Mouse (Mus musculus) forebrain, embryonic 16.5 days (tissue): ENCODE results near the gene A930018P22Rik. TPM values are rescaled to one million over a fixed set of nuclear protein-coding genes. Genes with fewer than 3 reads are reported as not detected.
A peak's percentile ranks its signal among the peaks of the same experiment; 100 is the strongest.

Source experiments
- ATAC-seq: fragments of 200-750 bp; cut with Nextera tagmentation; 2 replicates; pipeline ENCODE4 v1.8.0; 2017; ENCODE audit warnings: mild to moderate bottlenecking, moderate library complexity
- H3K27ac ChIP-seq: fragments of 300-500 bp; sonication (generic); 2 replicates; pipeline ENCODE4 v1.5.1; 2014; ENCODE audit warnings: low read length, control low read depth
- H3K27me3 ChIP-seq: fragments of 300-500 bp; sonication (generic); replicated peaks from 2 replicates; pipeline ENCODE4 v1.6.1; 2014; ENCODE audit warnings: low read length; ENCODE audit not compliant: control insufficient read depth, insufficient read depth
- H3K36me3 ChIP-seq: fragments of 300-500 bp; sonication (generic); 2 replicates; pipeline ENCODE4 v1.6.1; 2014; ENCODE audit not compliant: control insufficient read depth, insufficient read depth
- H3K4me1 ChIP-seq: fragments of 300-500 bp; sonication (generic); replicated peaks from 2 replicates; pipeline ENCODE4 v1.6.1; 2014; ENCODE audit warnings: low read length; ENCODE audit not compliant: control insufficient read depth, insufficient read depth
- H3K4me2 ChIP-seq: fragments of 300-500 bp; sonication (generic); 2 replicates; pipeline ENCODE4 v1.6.1; 2014; ENCODE audit warnings: mild to moderate bottlenecking, low read length, control low read depth
- H3K4me3 ChIP-seq: fragments of 300-500 bp; sonication (generic); replicated peaks from 2 replicates; pipeline ENCODE4 v1.5.1; 2014; ENCODE audit warnings: mild to moderate bottlenecking, low read length, control low read depth
- H3K9ac ChIP-seq: fragments of 300-500 bp; sonication (generic); replicated peaks from 2 replicates; pipeline ENCODE4 v1.6.1; 2014; ENCODE audit warnings: low read depth, low read length, control low read depth
- H3K9me3 ChIP-seq: fragments of 300-500 bp; sonication (generic); 2 replicates; pipeline ENCODE4 v1.6.1; 2016; ENCODE audit warnings: low read length; ENCODE audit not compliant: control insufficient read depth
- WGBS: fragments of 180-500 bp; shearing (Covaris S2); extraction: QIAGEN DNeasy Blood & Tissue Kit; methylation state at CpG from one replicate; pipeline ENCODE4 v1.1.7; 2014; 5-methylcytosine and 5-hydroxymethylcytosine counted together
- polyA plus RNA-seq: library from polyadenylated mRNA; unstranded; fragments of >200 nt; fragmentation: Nextera tagmentation; extraction: Ambion mirVana; gene quantifications from 2 replicates; pipeline ENCODE4 v1.2.1, GENCODE M21; 2015

A930018P22Rik gene
- polyA plus RNA-seq, 1 experiment from 2014 or later = not detected

DNA sequence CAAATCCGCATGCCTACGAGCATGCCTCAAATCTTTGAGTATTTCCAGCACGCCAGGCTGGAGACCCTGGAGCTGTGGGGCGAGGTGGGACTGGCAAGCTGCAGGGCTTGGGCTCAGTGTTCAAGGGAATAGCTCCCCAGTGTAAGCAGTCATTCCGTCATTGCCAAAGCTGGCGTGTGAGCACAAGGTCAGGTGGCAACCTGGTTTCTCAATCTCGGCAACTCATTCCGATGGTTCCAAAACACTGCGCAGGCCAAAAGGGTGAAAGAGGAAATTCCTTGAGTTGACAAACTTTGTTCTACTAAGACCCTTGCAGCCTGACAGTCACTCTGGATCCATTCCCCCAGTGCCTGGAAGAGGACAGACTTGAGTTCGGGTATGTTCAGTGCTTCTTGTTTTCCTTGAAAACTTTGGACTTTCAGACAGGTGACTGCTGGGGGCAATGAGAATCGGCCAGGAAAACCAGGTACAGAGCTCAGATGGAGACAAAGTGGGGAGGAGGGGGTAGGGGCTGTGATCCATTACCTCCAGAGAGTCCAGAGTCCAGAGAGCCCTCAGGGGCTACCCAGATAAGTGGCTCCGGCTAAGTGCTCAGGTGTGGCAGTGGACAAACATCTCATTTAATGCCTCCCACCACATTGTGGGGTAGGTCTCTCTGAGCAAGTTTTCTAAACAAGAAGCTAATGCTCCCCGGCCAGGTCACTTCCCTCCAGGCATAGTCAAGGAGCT lies 6.4 kb downstream of the A930018P22Rik start:
- Histone ChIP-seq H3K4me3 (no peak overlapping the region), H3K36me3 (no peaks in the 10 kb centered on the region), H3K27ac (no peak overlapping the region), H3K9me3 (no peaks in the 10 kb centered on the region), H3K27me3 (peaks cover 3% of the 10 kb centered on the region; the same call in 1 of the 2 replicates), H3K9ac (no peak overlapping the region), H3K4me1 (no peaks in the 10 kb centered on the region), H3K4me2 (no peak overlapping the region)
- no peak for ATAC-seq
- 91% methylated on average over 13 of the region's 13 CpGs for WGBS

DNA sequence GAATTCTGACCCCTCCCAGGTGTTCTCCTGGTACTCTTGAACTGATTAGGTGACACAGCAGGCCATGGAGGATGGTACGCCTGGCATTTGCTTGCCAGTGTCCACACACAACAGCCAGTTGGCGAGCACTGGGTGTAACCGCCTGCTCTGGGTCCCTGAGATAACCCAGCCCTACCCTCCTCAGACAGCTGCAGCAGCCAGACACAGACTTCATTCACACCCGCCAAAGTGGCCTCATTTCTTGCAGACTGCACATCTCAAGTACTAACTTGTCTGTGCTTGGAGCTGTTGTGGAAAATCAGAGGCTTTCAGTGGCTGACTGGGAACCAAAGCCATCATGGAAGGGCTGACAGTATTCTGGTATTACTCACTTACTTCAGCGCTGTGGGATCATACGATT lies 7.6 kb downstream of the A930018P22Rik start:
- no peak for ATAC-seq
- Histone ChIP-seq H3K27me3 (peaks cover 4% of the 10 kb centered on the region; the same call in 1 of the 2 replicates), H3K4me3 (no peak overlapping the region), H3K36me3 (no peaks in the 10 kb centered on the region), H3K4me1 (no peaks in the 10 kb centered on the region), H3K4me2 (no peak overlapping the region), H3K27ac (no peak overlapping the region), H3K9ac (no peak overlapping the region), H3K9me3 (no peaks in the 10 kb centered on the region)
- WGBS = 80% methylated on average over 6 of the region's 6 CpGs

DNA sequence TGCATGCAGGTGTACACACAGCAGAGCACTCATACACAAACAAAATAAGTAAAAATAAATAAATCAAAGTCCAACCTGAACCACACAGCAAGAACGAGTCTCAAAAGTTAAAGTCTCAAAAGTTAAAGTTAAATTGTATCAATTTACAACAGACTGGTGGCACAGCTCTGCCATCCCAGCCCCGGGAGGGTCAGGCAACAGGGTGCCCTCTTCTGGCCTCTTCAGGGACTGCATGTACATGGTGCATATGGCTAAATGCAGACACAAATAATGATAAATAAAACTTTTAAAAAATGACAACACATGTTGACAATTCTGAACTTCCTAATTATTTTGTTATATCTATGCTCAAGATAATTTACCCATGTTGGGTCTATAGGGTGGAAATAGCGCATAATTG lies 8.4 kb downstream of the A930018P22Rik start:
- Histone ChIP-seq H3K27me3 (peaks cover 4% of the 10 kb centered on the region; the same call in 1 of the 2 replicates), H3K9ac (no peak overlapping the region), H3K9me3 (no peaks in the 10 kb centered on the region), H3K4me2 (no peak overlapping the region), H3K4me3 (no peak overlapping the region), H3K36me3 (no peaks in the 10 kb centered on the region), H3K4me1 (no peaks in the 10 kb centered on the region), H3K27ac (no peak overlapping the region)
- 54% methylated on average over 3 of the region's 3 CpGs for WGBS
- ATAC-seq = no peak

DNA sequence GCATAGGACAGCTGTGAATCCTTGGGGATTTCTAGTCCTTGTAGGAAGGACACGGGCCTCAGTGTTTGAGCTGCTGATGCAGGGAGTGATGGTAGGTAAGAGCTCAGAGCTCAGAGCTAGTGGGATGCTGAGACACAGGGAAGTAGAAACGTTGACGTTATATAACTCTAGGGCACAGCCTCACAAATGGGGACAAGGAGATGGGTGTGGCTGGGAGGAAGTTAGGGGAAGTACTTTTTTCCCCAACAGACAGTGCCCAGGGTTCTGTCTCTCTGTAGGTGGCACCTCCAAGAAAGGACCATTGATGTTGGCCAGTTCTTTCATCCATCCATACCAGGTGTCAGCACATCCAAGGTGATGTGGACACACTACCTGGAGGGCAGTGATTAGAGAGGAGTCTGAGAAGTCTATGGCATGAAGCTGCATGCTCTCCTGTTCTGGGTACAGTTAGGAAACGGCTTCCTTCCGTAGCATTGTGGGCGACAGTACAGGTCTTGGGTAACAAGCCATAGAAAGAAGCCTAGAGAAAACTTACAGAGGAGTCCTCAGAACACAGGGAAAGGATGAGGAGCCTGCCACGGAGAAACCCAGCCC lies 9.8 kb downstream of the A930018P22Rik start:
- no peak overlapping the region for H3K4me3 ChIP-seq
- ATAC-seq = no peak
- 80% methylated on average over 7 of the region's 7 CpGs for WGBS
- H3K9ac ChIP-seq = no peak overlapping the region
- no peaks in the 10 kb centered on the region for H3K4me1 ChIP-seq
- 0 out of 2 replicates have a peak, but pooled peaks cover 4% of the 10 kb centered on the region for H3K27me3 ChIP-seq
- no peaks in the 10 kb centered on the region for H3K36me3 ChIP-seq
- H3K27ac ChIP-seq = no peak overlapping the region
- H3K9me3 ChIP-seq = no peaks in the 10 kb centered on the region
- no peak overlapping the region for H3K4me2 ChIP-seq

DNA sequence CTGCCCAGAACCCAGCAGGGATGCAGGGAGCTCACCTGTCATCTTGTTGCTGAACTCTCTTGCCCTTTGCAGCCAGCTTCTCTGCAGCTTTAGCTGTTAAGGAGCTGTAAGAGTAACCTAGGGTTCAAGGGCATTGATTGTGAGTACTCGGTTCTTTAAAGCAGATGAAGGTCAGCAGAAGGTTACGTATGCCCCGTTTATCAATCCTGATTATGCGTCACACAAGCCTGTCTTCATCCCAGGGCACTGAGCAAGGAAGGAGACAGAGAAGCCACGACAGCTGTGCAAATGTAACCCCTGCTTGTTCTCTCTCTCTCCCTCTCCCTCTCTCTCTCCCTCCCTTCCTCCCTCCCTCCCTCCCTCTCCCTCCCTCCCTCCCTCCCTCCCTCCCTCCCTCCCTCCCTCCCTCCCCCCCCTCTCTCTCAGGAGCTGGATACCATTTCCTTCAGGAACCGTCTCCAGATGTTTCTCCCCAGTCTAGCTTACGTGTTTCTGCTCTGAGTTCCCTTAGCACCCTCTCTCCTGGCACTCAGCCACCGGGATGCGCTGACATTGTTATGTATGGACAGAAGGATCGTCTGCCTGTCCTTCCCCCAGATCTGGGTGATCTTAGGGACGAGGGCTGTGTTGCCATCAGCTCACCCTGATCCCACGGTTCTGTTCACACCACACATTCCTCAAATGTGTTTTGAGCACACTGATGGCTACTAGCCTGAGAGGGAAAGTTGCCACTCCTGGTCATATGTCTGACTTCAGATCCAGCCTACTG lies 10.7 kb downstream of the A930018P22Rik start:
- H3K4me3 ChIP-seq = no peak overlapping the region
- ATAC-seq = no peak
- H3K27ac ChIP-seq = no peak overlapping the region
- H3K9ac ChIP-seq = no peak overlapping the region
- no peaks in the 10 kb centered on the region for H3K36me3 ChIP-seq
- H3K9me3 ChIP-seq = no peaks in the 10 kb centered on the region
- 0 out of 2 replicates have a peak, but pooled peaks cover 4% of the 10 kb centered on the region for H3K27me3 ChIP-seq
- H3K4me1 ChIP-seq = no peaks in the 10 kb centered on the region
- WGBS = 48% methylated on average over 11 of the region's 12 CpGs
- H3K4me2 ChIP-seq = no peak overlapping the region

DNA sequence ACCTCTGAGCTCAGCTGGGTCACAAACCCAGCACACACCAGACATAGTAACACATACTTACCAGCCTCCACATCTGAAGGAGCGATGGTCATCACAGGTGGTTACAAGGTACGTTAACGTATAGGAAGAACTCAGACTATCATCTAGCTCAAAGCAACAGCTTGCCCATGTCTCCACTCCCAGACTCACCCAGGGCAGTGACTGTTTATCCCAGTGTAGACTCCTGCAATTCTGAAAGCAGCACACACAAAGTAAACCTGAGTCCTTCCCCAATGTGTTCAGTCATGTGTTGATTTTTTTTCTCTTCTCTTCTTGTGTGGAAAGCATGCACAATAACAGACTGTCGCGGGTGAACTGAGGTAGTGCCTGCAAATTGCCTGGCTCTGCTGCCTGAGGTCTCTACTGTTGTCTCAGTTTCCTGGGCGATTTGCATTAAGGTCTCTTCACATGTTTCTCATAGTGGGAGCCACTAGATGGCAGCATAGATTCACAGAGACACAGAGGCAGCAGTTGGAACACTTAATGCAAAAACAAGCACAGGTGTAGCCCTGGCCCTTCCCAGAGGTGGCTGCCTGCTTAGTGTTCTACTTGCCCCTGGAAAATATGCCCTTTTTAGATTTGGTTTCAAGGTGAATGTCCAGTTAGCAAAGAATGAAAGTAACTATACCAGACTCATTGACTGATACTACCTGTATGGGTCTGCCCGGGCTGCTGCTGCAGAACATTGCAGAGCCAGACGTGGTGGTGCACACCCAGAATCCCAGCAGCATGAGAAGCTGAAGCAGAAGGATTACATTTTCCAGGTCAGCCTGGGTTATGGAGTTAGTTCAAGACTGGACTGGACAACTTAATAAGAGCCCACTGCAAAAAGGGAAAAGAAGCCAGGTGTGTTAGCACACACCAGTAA lies 11.8 kb downstream of the A930018P22Rik start:
- H3K4me1 ChIP-seq = no peaks in the 10 kb centered on the region
- no peak overlapping the region for H3K4me2 ChIP-seq
- no peak overlapping the region for H3K9ac ChIP-seq
- H3K27me3 ChIP-seq = 0 out of 2 replicates have a peak, but pooled peaks cover 4% of the 10 kb centered on the region
- H3K36me3 ChIP-seq = no peaks in the 10 kb centered on the region
- no peak overlapping the region for H3K27ac ChIP-seq
- H3K4me3 ChIP-seq = no peak overlapping the region
- 45% methylated on average over 8 of the region's 8 CpGs for WGBS
- peak; percentile 84 for ATAC-seq
- H3K9me3 ChIP-seq = no peaks in the 10 kb centered on the region

DNA sequence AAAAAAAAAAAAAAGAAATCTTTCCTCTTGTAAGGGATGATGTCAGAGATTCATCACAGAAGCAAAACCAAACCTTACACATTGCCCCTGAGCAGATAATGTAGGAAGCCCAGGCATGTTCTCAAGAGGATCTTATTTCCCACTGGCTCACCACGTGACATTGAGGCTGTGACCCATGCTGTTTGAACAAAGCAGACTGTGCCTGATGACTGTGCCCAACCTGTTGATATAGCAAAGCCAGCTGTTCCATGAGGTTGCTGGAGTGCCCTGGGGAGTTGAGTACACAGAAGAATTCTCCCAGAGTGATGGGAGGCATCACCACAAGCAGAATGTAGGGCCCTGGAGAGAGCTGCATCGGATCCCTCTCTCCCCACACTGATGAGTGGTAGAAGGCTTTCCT lies 13.4 kb downstream of the A930018P22Rik start:
- Histone ChIP-seq H3K9ac (no peak overlapping the region), H3K4me1 (no peaks in the 10 kb centered on the region), H3K27ac (no peak overlapping the region), H3K4me2 (no peak overlapping the region), H3K36me3 (no peaks in the 10 kb centered on the region), H3K27me3 (0 out of 2 replicates have a peak, but pooled peaks cover 4% of the 10 kb centered on the region), H3K4me3 (no peak overlapping the region), H3K9me3 (no peaks in the 10 kb centered on the region)
- ATAC-seq = no peak
- 77% methylated on average over 2 of the region's 2 CpGs for WGBS

DNA sequence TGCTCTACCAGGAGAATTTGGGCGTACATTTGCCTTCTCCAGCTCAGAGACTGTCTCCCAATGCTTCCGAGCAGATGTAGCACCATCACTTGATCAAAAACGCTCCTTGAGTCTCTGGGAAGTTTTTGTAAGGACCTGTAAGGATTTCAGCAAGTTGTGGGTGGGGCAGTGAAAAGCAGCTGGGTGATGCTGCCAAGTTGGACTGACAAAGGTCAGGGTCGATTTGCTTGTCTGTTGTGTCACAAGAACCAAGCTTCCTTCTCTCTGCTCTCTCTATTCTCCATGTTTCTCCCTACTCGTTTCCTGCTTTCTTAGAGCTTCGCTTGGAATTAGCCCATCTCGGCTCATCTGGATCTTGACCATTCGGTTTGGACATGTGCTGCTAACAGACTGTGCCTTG lies 19.6 kb downstream of the A930018P22Rik start:
- H3K9me3 ChIP-seq = no peaks in the 10 kb centered on the region
- H3K9ac ChIP-seq = no peak overlapping the region
- no peak overlapping the region for H3K4me3 ChIP-seq
- H3K4me2 ChIP-seq = no peak overlapping the region
- H3K27me3 ChIP-seq = no peaks in the 10 kb centered on the region
- H3K27ac ChIP-seq = no peak overlapping the region
- WGBS = 90% methylated on average over 8 of the region's 8 CpGs
- no peaks in the 10 kb centered on the region for H3K36me3 ChIP-seq
- no peak for ATAC-seq
- H3K4me1 ChIP-seq = no peaks in the 10 kb centered on the region
